23 mouse cellular contexts compared by ENCODE assay signal in the genomic region with DNA sequence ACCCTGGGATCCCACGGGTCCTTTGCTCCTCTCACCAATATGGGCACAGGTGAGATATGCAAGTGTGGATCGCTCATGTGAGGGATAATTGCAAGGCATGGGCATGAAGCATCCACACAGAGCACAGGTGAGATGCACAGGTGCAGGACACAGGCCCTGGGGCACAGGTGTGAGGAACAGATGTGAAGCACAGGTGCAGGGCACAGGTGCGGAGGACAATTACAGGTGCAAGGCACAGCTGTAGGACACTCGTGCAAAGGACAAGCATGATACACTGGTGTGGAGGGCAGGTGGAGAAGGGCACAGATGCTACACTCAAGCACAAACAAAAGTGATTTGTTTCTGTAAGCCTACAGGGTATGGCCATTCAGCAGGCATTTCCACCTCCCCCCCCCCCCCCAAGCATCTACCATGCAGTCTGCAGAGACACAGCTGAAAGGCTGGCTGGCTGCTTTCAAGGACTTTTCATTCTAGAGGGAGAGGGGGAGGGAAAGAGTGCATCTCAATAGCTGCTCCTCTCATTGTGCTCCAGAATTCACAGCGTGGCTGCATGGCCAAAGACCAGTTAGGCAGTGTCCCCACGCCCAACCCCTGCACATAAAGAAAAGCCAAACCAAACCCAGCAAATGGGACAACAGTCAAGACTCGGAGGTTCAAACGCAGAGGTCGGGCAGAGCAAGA. TPM values are rescaled to one million over a fixed set of nuclear protein-coding genes. Genes with fewer than 3 reads are reported as not detected.
DNase-seq lines count a peak whose midpoint lies in the region; ATAC-seq and TF ChIP-seq lines count a peak whose summit lies in the region.
"Had no signal": no experiment of that assay in that cellular context is flagged by ENCODE, and none has a peak within 500 bp of the region (broad histone marks: within the 10 kb centered on the region; RNA-seq: fewer than 3 reads in every experiment).

No protein-coding gene starts in this region.

- no peak overlapping the region for H3K4me2 ChIP-seq in kidney, embryonic 14.5 days (replicated peaks; ENCODE audit: low read depth, low read length)
- H3K4me2 ChIP-seq in midbrain, embryonic 13.5 days (replicated peaks), result no peak overlapping the region
- H3K4me2 ChIP-seq: embryonic facial prominence, embryonic 13.5 days; liver, embryonic 13.5 days; lung, embryonic 15.5 days; neural tube, embryonic 12.5 days had no signal

- H3K4me1 ChIP-seq in kidney, embryonic 14.5 days (ENCODE audit: control insufficient read depth, insufficient read depth, low read length), result peaks cover 15% of the 10 kb centered on the region
- H3K4me1 ChIP-seq in midbrain, embryonic 13.5 days (replicated peaks), result peaks cover 41% of the 10 kb centered on the region

- H3K9me3 ChIP-seq in kidney, embryonic 14.5 days (ENCODE audit: control insufficient read depth, low read length), result no peaks in the 10 kb centered on the region
- H3K9me3 ChIP-seq in midbrain, embryonic 13.5 days, result no peaks in the 10 kb centered on the region
- H3K9me3 ChIP-seq: embryonic facial prominence, embryonic 13.5 days; liver, embryonic 13.5 days; lung, embryonic 15.5 days; neural tube, embryonic 12.5 days had no signal

- H3K9ac ChIP-seq in kidney, embryonic 14.5 days (ENCODE audit: low read depth, low read length), result no peak overlapping the region
- H3K9ac ChIP-seq in midbrain, embryonic 13.5 days (replicated peaks), result no peak overlapping the region
- H3K9ac ChIP-seq: embryonic facial prominence, embryonic 13.5 days; liver, embryonic 13.5 days; lung, embryonic 15.5 days; neural tube, embryonic 12.5 days had no signal

- TF ChIP-seq CTCF in left cerebral cortex, adult 2 months (IDR thresholded peaks at IDR 0.05), result no peak

- peak; percentile 10 to 16 for DNase-seq in cerebellum, postnatal 10 days
- no peak for DNase-seq in cerebellum, adult 9-10 months
- DNase-seq in kidney, postnatal 10 days, result peak; percentile 5
- peak; percentile 70 for DNase-seq in ZHBTc4 (ENCODE audit: low read depth, low spot score)
- DNase-seq in left cerebral cortex, adult 2 months (ENCODE audit: extremely low spot score in 1 of 2, low spot score in 2 of 2), result no peak
- DNase-seq in neural tube, embryonic 10.5 days (ENCODE audit: extremely low spot score, low spot score), result no peak
- DNase-seq: cerebellum, adult 8-10 months; gastrocnemius, postnatal 14 days; heart, adult 2 months; heart, postnatal 36 days; kidney, adult 9 months; kidney, postnatal 4 days; layer of hippocampus, adult 9-11 months; liver, embryonic 13.5 days; right cerebral cortex, adult 18-20 months; thymus, postnatal 4 days had no signal

- no peaks in the 10 kb centered on the region for H3K36me3 ChIP-seq in kidney, embryonic 14.5 days (ENCODE audit: control insufficient read depth, insufficient read depth, low read length)
- no peaks in the 10 kb centered on the region for H3K36me3 ChIP-seq in midbrain, embryonic 13.5 days
- H3K36me3 ChIP-seq: embryonic facial prominence, embryonic 13.5 days; liver, embryonic 13.5 days; lung, embryonic 15.5 days; neural tube, embryonic 12.5 days had no signal

- no peak overlapping the region for H3K27ac ChIP-seq in kidney, embryonic 14.5 days (ENCODE audit: low read depth, low read length)
- H3K27ac ChIP-seq in midbrain, embryonic 13.5 days, result peak overlapping the region; percentile 36; the same call in 1 of the 2 replicates
- no peak overlapping the region for H3K27ac ChIP-seq in left cerebral cortex, adult 2 months
- H3K27ac ChIP-seq: embryonic facial prominence, embryonic 13.5 days; heart, adult 2 months; liver, embryonic 13.5 days; lung, embryonic 15.5 days; macrophage; neural tube, embryonic 12.5 days had no signal

- ATAC-seq in kidney, embryonic 14.5 days (ENCODE audit: low FRiP score, low TSS enrichment), result no peak
- ATAC-seq in midbrain, embryonic 13.5 days, result no peak

- WGBS in kidney, embryonic 14.5 days, result 66% methylated on average over 9 of the region's 9 CpGs
- WGBS in midbrain, embryonic 13.5 days, result 36% methylated on average over 9 of the region's 9 CpGs

- intact Hi-C loops in left cerebral cortex, adult 2 months (cut with DNase I), result no loop called here

- no peaks in the 10 kb centered on the region for H3K27me3 ChIP-seq in kidney, embryonic 14.5 days (ENCODE audit: control insufficient read depth, insufficient read depth, low read length)
- peaks cover 16% of the 10 kb centered on the region; the same call in 1 of the 2 replicates for H3K27me3 ChIP-seq in midbrain, embryonic 13.5 days
- H3K27me3 ChIP-seq: embryonic facial prominence, embryonic 13.5 days; lung, embryonic 15.5 days; neural tube, embryonic 12.5 days had no signal

- no peak overlapping the region for H3K4me3 ChIP-seq in kidney, embryonic 14.5 days (ENCODE audit: low read length)
- no peak overlapping the region for H3K4me3 ChIP-seq in midbrain, embryonic 13.5 days (replicated peaks)
- H3K4me3 ChIP-seq in left cerebral cortex, adult 2 months, result no peak overlapping the region
- H3K4me3 ChIP-seq: embryonic facial prominence, embryonic 13.5 days; heart, adult 2 months; liver, embryonic 13.5 days; lung, embryonic 15.5 days; neural tube, embryonic 12.5 days had no signal

RNA-seq across cellular contexts. Expression of a gene that starts 11.9 kb away (rescaled TPM):
- 27.2 and 34.8 TPM in 2 replicates for polyA plus RNA-seq in kidney, embryonic 14.5 days (2014; fragmentation: Nextera tagmentation; extraction: Ambion mirVana)
- 12.2 and 13.8 TPM in 2 replicates for polyA plus RNA-seq in midbrain, embryonic 13.5 days (2015; fragmentation: Nextera tagmentation; extraction: Ambion mirVana)
- total RNA-seq in left cerebral cortex, adult 2 months (2021), result 10 to 100 TPM; 13.8 to 14.1 TPM
- total RNA-seq: MEL had no signal

Comparison
In these comparisons a context has a peak if more than half of its experiments do, and no peak if none do; other contexts are left out.
1. DNase-seq: peak in cerebellum, postnatal 10 days (2 of 2), kidney, postnatal 10 days (single experiment) and ZHBTc4 (single experiment); none in cerebellum, adult 9-10 months (single experiment), left cerebral cortex, adult 2 months (0 of 2) and neural tube, embryonic 10.5 days (single experiment).